Mouse (Mus musculus) right cerebral cortex, adult 2 months (tissue): ENCODE measurements around the gene Zfpl1.
A peak's percentile ranks its signal among the peaks of the same experiment; 100 is the strongest.
"Not testable (repeated sequence)": the region's sequence is repeated elsewhere in the genome, so short reads cannot be mapped to it uniquely, and the experiment has no call there.

Experiments used
- DNase-seq, 2 experiments: peaks; one replicate each; pipeline ENCODE4 v3.0.0; 2021 to 2022; ENCODE audit warnings: low spot score in 2 of 2

Gene Zfpl1

GRCm38 (mm10) chr19:6084478-6085248 lies at the start of gene Zfpl1, which contains the start of gene Cdca5:
Gene Zfpl1 (minus strand): TSS chr19:6084956.
Gene Cdca5 (plus strand): TSS chr19:6084983.
- peak; percentile 95 to 97 for DNase-seq

- not testable (repeated sequence) for DNase-seq
Measured at GRCm38 (mm10) chr19:6133197-6133596, 48.4 kb upstream of the Zfpl1 start.

DNA sequence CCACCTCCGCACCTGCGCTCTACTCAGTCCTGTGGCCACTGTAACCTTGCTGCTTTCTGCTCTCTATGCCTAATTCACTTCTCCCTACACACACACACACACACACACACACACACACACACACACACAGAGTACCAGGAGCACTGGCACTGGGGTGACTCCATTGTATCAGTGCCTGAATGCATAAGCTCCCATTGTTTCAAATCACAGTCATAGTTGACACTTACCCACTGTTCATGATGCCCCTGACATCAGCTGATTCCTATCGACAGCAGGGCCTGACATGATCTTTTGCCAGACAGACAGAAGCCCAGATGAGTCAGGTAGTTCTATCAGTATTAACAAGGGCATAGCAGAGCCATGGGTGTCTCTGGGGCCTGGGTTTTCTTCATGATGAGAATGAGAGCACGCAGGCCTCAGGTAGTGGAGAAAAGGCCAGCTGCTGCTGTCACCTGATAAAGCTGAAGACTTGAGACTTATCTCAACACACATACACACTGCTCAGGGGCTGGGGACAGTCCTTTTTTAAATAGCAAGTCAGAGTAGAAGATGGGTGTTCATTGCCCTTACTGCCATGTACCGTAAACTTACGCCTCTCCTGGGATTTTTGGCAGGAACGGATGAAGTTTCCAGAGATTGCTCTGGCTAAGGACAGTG lies 47.5 kb upstream of the Zfpl1 start:
- no peak for DNase-seq

GRCm38 (mm10) chr19:6130414-6131128 lies 45.8 kb upstream of the Zfpl1 start:
- not testable (repeated sequence) for DNase-seq

- peak; percentile 94 to 97 for DNase-seq
Measured at GRCm38 (mm10) chr19:6127760-6128341, 43.1 kb upstream of the Zfpl1 start, which contains the start of gene Snx15. Gene Snx15 (minus strand): TSS chr19:6128304.

DNA sequence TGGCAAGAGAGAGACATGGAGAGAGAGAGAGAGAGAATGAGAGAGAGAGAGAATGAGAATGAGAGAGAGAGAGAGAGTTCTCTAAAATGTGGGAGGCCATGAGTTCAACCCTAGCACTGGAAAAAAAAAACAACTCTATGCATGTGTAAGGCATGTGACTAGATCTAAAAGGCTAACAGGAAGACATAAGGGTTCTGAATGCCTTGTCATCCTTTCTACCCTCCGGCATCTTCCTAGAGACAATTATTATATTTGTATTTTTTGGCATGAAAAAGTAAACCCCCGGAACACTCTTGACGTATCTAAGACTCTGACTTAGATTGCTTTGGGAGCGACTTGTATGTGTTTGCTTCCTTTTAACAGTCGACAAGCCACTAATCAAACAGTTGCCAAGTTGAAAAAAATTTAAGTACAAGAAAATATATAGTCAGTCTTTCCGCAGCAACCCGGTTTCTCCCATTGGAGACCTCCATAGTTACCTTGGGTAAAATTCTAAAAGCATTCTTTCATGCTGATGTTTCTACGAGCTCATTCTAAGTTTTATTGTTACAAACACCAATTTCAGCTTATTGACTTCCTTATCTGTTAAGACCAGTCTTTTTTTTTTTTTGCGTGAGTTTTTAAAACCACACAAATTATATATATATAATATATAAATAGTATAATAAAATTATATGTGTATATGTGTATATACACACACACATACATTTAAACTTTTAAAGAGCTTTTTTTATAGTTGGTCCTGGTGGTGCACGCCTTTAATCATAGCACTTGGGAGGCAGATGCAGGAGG lies 42.2 kb upstream of the Zfpl1 start:
- no peak for DNase-seq

- peak in 1 of 2 experiments; percentile 34 for DNase-seq
Measured at GRCm38 (mm10) chr19:6126289-6126688, 41.5 kb upstream of the Zfpl1 start.

DNA sequence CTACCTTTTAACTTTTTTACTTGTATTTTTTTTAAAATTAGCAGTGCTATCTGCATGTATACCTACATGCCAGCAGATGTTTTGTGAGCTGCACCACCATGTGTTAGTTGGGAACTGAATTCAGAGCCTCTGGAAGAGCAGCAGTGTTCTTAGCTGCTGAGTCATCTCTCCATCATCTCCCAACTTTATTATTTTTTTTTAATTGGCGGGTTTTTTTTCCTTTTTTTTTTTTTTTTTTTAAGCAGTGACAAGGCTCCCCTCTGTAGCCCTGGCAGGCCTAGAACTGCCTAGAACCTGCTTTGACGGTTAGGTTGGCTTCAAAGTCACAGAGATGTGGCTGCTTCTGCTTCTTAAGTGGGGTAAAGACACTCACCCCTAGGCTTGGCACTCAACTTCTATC lies 40.1 kb upstream of the Zfpl1 start:
- no peak for DNase-seq

GRCm38 (mm10) chr19:6123330-6123729 lies 38.6 kb upstream of the Zfpl1 start:
- no peak for DNase-seq

GRCm38 (mm10) chr19:6121761-6122160 lies 37.0 kb upstream of the Zfpl1 start:
- no peak for DNase-seq

DNA sequence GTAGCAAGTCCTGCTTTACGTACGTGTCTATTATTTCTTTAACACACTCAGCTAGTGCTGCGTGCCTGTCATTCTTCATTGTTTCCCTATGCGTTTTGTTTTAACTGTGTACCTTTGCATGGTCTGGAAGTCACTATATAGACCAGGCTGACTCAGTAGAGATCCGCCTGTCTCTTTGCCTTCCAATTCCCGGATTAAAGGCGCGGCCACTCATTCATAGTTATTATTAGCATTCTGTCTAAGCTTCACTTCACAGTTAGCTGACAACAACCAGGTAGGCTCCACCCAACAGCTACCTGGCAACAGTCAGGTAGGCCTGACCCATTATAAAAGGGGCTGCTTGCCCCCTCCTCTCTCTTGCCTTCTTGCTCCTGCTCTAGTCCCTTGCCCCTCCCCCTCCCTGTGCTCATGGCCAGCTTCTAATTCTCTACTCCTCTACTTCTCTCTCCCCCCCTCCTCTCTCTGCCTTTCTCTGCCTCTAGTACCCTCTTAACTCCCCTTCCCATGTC lies 34.0 kb upstream of the Zfpl1 start:
- DNase-seq, result no peak

DNA sequence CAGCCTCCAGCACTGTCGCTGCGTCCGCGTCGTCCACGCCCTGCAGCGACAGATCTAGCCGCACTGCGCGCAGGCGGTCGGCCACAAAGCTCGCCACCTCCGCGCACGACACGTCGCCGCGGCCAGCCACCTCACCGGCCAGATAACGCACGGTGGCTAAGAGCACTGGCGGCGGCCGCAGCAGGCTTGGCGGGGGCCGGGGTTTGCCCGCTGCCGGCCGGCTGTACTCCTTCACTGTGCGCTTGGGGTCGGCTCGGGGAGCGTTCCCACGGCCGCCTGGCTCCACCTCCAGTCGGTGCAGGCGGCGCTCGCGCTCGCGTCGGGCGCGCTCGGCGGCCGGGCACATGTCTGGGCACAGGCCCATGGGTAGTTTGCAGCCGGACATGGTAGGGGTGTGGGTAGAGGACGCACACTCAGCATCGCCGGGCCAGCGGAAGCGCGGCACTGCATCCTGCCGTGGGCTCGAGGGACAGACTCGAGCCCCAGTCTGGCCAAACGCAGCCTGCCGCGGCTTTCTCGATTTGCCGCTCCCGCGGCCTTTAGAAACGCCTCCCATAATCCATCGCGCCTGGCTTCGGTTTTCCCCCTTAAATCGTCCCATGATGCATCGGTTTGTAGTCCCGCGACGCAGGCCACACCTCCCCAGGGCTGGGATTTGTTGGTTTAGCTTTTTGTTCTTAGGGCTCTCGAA lies 33.4 kb upstream of the Zfpl1 start, which contains the start of gene Sac3d1:
Gene Sac3d1 (minus strand): TSS at position 665 of the 691 bp plus-strand sequence.
- DNase-seq, result peak; percentile 91 to 93

GRCm38 (mm10) chr19:6117346-6117985 lies 32.7 kb upstream of the Zfpl1 start:
- no peak for DNase-seq

DNA sequence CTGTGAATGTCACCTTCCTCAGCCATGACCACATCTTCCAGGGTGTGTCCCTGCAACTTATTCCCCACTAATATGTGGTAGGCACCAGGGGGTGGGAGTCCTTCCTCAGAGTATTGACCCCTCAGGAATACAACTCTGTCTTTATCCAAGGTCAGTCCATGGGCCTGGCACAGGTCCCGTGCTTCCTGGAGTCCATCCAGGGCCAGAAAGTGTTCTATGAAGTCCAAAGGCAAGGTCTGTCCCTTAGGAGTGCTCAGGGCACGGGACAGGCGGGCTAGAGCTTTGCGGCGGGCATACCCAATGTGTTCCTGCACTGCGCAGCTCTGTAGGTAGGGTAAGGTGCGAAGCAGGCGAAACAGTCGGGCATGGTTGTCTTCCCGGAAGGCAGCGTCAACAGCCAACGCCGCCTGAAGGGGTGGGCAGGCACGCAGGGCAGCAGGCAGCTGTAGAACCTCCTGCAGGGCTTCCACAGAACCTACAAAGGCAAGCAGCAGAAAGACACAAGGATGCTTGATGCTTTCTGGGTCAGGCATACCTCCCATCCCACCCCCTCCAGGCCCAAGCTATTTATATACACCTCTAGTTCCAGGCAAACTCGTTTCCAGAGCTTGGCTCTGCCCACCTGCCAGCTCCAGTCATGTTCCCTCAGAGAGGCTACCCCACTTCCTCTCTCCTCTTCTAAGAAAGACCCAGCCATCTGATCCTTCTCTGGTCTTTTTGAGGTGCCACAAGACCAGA lies 31.5 kb upstream of the Zfpl1 start:
- DNase-seq, result peak in 1 of 2 experiments; percentile 15

DNA sequence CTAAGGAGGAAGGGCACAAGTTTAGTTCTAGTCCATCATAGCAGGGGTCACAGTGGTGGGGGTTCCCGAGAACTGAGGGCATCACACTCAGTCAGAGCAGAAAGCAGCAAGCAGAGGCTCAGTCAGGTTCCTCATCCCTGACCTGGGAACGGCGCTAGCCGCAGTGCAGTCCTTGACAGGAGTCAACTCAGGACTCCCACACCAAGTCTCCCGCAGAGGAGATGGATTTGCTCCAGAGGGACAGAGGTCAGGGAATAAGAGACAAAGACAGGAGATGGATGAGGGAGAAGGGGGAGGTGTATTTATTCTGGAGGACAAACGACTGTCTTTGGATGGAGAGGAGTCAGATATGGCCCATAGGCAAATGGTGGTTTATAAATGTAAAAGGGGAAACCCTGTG lies 28.4 kb upstream of the Zfpl1 start:
- DNase-seq, result no peak

DNA sequence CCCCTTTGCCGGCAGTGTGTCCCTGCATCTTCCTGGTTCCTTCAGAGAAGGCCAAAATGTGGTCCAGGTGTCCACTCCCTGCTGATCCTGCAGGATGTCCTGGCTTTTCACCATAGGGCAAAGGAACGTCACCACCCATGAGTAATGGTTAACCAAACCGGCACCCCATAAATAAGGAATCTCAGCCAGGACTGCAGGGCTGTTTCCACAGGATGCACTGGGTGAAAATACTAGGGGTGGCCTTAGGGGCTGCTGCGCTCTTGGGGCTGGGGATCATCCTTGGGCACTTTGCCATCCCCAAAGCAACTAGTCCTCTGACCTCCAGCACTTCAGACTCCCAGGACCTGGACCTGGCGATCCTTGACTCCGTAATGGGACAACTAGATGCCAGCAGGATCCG lies 20.8 kb upstream of the Zfpl1 start, which contains the start of gene Naaladl1:
Gene Naaladl1 (plus strand): TSS at position 197 of the 400 bp plus-strand sequence.
- DNase-seq, result no peak

DNA sequence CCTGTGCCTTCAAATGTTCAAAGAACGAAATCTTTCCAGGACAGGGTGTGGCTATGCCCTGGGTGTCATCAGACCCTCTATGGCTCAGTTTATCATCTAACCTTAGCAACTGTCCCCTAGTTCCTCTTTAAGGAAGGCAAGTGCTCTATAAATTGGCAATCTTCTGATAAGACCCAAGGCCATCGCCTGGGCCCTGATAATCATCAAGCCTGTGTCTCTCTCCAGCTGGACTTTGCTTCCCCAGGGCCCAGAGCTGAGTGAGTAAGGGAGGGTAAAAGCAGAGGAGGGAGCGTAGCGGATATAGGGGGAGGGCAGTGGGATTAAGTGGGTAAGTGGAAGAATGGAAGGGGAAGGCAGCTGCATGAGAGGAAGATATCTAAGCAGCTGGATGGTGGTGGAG lies 19.7 kb upstream of the Zfpl1 start:
- no peak for DNase-seq

GRCm38 (mm10) chr19:6102169-6102853 lies 17.6 kb upstream of the Zfpl1 start:
- DNase-seq, result no peak
